Mouse (Mus musculus) MEL (cell line): Measurements from ENCODE around the gene Alppl2. TPM values are rescaled to one million over a fixed set of nuclear protein-coding genes. Genes with fewer than 3 reads are reported as not detected.
A peak's percentile ranks its signal among the peaks of the same experiment; 100 is the strongest.

Source experiments
- DNase-seq: peaks from one replicate; pipeline ENCODE4 v3.0.0; 2011; ENCODE audit warnings: low read depth, low spot score
- H3K27ac ChIP-seq: 2 replicates; pipeline ENCODE4 v1.5.1; 2012; ENCODE audit warnings: low read depth, mild to moderate bottlenecking, control low read depth, low read length, moderate library complexity; ENCODE audit not compliant: control insufficient read depth
- H3K27me3 ChIP-seq, 2 experiments: fragments of 150-350 bp in 1 of 2; sonication (generic) in 1 of 2; 2 replicates each; pipeline ENCODE4 v1.6.1; 2012; ENCODE audit warnings: low read length in 2 of 2, mild to moderate bottlenecking in 2 of 2, improper control_type of control experiment in 1 of 2, moderate library complexity in 1 of 2; ENCODE audit not compliant: insufficient read depth in 2 of 2, control insufficient read depth in 1 of 2
- H3K36me3 ChIP-seq, 2 experiments: 2 replicates each; pipeline ENCODE4 v1.6.1; 2012 to 2014; ENCODE audit warnings: low read length in 2 of 2, improper control_type of control experiment in 1 of 2, inconsistent platforms in 1 of 2, mild to moderate bottlenecking in 1 of 2; ENCODE audit not compliant: insufficient read depth in 2 of 2, control insufficient read depth in 1 of 2
- H3K4me1 ChIP-seq, 2 experiments: fragments of 150-350 bp in 1 of 2; sonication (generic) in 1 of 2; 2 replicates each; pipeline ENCODE4 v1.6.1; 2012; ENCODE audit warnings: low read length in 2 of 2, improper control_type of control experiment in 1 of 2, mild to moderate bottlenecking in 1 of 2; ENCODE audit not compliant: insufficient read depth in 2 of 2, control insufficient read depth in 1 of 2
- H3K4me3 ChIP-seq, 2 experiments: fragments of 150-350 bp in 1 of 2; sonication (generic) in 1 of 2; 2 replicates each; pipeline ENCODE4 v1.5.1; 2012; ENCODE audit warnings: low read depth in 2 of 2, low read length in 2 of 2, mild to moderate bottlenecking in 2 of 2, moderate library complexity in 2 of 2, control low read depth in 1 of 2, improper control_type of control experiment in 1 of 2; ENCODE audit not compliant: control insufficient read depth in 1 of 2, insufficient read depth in 1 of 2
- H3K79me2 ChIP-seq: 2 replicates; pipeline ENCODE4 v1.6.1; 2012; ENCODE audit warnings: mild to moderate bottlenecking, low read length, moderate library complexity; ENCODE audit not compliant: control insufficient read depth, poor library complexity, insufficient read depth
- H3K9ac ChIP-seq: 2 replicates; pipeline ENCODE4 v1.6.1; 2012; ENCODE audit warnings: low read depth, mild to moderate bottlenecking, control low read depth, low read length, moderate library complexity; ENCODE audit not compliant: control insufficient read depth, poor library complexity, severe bottlenecking
- H3K9me3 ChIP-seq: fragments of 150-350 bp; sonication (generic); replicated peaks from 2 replicates; pipeline ENCODE4 v1.6.1; 2012; ENCODE audit warnings: mild to moderate bottlenecking, low read length, improper control_type of control experiment, moderate library complexity; ENCODE audit not compliant: insufficient read depth
- CHD1 ChIP-seq: IDR thresholded peaks from 2 replicates; pipeline ENCODE4 v1.6.1; 2012; ENCODE audit warnings: low read depth, mild to moderate bottlenecking, inconsistent platforms, low read length, improper control_type of control experiment
- ELF1 ChIP-seq: IDR thresholded peaks from 2 replicates; pipeline ENCODE4 v1.6.1; 2014; ENCODE audit warnings: low read depth, mild to moderate bottlenecking, inconsistent platforms, low read length, improper control_type of control experiment, moderate library complexity
- EP300 ChIP-seq, 2 experiments: IDR thresholded peaks; 2 replicates each; pipeline ENCODE4 v1.6.1; 2011; ENCODE audit warnings: improper control_type of control experiment in 2 of 2, low read length in 2 of 2, low read depth in 1 of 2, mild to moderate bottlenecking in 1 of 2
- GABPA ChIP-seq: IDR thresholded peaks from 2 replicates; pipeline ENCODE4 v1.6.1; 2012; ENCODE audit warnings: low read depth, mild to moderate bottlenecking, inconsistent platforms, low read length, improper control_type of control experiment, moderate library complexity
- HCFC1 ChIP-seq: IDR thresholded peaks from 2 replicates; pipeline ENCODE4 v1.6.1; 2012; ENCODE audit warnings: low read depth, mild to moderate bottlenecking, inconsistent platforms, low read length, improper control_type of control experiment, moderate library complexity
- JUND ChIP-seq: IDR thresholded peaks from 2 replicates; pipeline ENCODE4 v1.6.1; 2011; ENCODE audit warnings: low read depth, mild to moderate bottlenecking, improper control_type of control experiment, low read length
- MXI1 ChIP-seq: IDR thresholded peaks from 2 replicates; pipeline ENCODE4 v1.6.1; 2011; ENCODE audit warnings: mild to moderate bottlenecking, low read depth, low read length, improper control_type of control experiment
- MYC ChIP-seq: IDR thresholded peaks from 2 replicates; pipeline ENCODE4 v1.6.1; 2011; ENCODE audit warnings: low read depth, mild to moderate bottlenecking, low read length, improper control_type of control experiment, moderate library complexity
- NRF1 ChIP-seq: IDR thresholded peaks from 2 replicates; pipeline ENCODE4 v1.6.1; 2014; ENCODE audit warnings: low read depth, mild to moderate bottlenecking, inconsistent platforms, low read length, improper control_type of control experiment, moderate library complexity; ENCODE audit not compliant: poor library complexity, insufficient read depth, severe bottlenecking
- POLR2AphosphoS5 ChIP-seq: IDR thresholded peaks from 2 replicates; pipeline ENCODE4 v1.6.1; 2012; ENCODE audit warnings: low read depth, borderline replicate concordance, mild to moderate bottlenecking, inconsistent platforms, low read length, moderate library complexity, mixed read lengths
- UBTF ChIP-seq: IDR thresholded peaks from 2 replicates; pipeline ENCODE4 v1.6.1; 2012; ENCODE audit warnings: low read depth, mild to moderate bottlenecking, inconsistent platforms, low read length, improper control_type of control experiment, moderate library complexity, borderline replicate concordance; ENCODE audit not compliant: insufficient read depth
- USF1 ChIP-seq: IDR thresholded peaks from 2 replicates; pipeline ENCODE4 v1.6.1; 2014; ENCODE audit warnings: low read depth, mild to moderate bottlenecking, inconsistent platforms, low read length, improper control_type of control experiment, moderate library complexity
- USF2 ChIP-seq, 2 experiments: IDR thresholded peaks; 2 replicates each; pipeline ENCODE4 v1.6.1; 2011 to 2012; ENCODE audit warnings: improper control_type of control experiment in 2 of 2, low read length in 2 of 2, borderline replicate concordance in 1 of 2, inconsistent platforms in 1 of 2, low read depth in 1 of 2, mild to moderate bottlenecking in 1 of 2; ENCODE audit not compliant: insufficient read depth in 1 of 2
- ZNF384 ChIP-seq: IDR thresholded peaks from 2 replicates; pipeline ENCODE4 v1.6.1; 2012; ENCODE audit warnings: low read depth, mild to moderate bottlenecking, inconsistent platforms, low read length, improper control_type of control experiment
- polyA plus RNA-seq, 2 experiments: library from polyadenylated mRNA; stranded (reverse) in 1 of 2; unstranded in 1 of 2; fragments of >175 nt in 1 of 2; fragments of >200 nt in 1 of 2; gene quantifications; 2 replicates each; pipeline versions ENCODE4 v1.2.1 to v1.2.4; 2012; ENCODE audit warnings: low replicate concordance in 2 of 2, low read depth in 1 of 2; ENCODE audit not compliant: insufficient read length in 2 of 2, insufficient read depth in 1 of 2, missing spikeins in 1 of 2
- total RNA-seq: library from RNA; depleted of rRNA; stranded (reverse); fragments of 300-350 nt; gene quantifications from 2 replicates; pipeline ENCODE4 v1.2.3, GENCODE M21; 2012

Alppl2 gene
- total and polyA plus RNA-seq, 3 experiments, result not detected

DNA sequence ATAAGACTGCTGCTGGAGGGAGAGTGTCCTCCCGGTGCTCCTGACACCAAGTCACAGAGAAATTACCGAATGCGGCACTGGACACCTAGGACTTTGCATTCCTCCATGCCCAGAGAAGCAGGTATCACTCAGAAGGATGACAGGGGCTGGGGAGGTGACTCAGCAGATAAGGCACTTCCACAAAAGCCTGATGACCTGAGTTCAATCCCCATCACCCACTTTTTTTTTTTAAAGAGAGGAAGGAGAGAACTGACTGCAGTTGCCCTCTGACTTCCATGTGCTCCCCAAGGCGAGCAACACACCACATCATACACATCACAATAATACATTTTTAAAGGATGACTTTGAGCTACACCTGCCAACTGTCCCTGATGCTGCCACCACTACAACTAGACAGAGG lies 32.7 kb downstream of the Alppl2 start:
- TF ChIP-seq EP300 (IDR thresholded peaks at IDR 0.05; ENCODE audit: low read depth in 1 of 2, low read length in 2 of 2) (peak in 1 of 2 experiments; percentile 47; a peak in 1 of 4 replicates), POLR2AphosphoS5 (no peak), ZNF384 (peak; percentile 84), ELF1 (no peak)
- H3K4me3 ChIP-seq, result no peak overlapping the region
- H3K9me3 ChIP-seq, result no peaks in the 10 kb centered on the region
- H3K9ac ChIP-seq, result no peak overlapping the region
- H3K36me3 ChIP-seq, result peaks cover 0 to 26% of the 10 kb centered on the region in 2 experiments; a peak in 2 of 4 replicates
- DNase-seq, result peak; percentile 52
- H3K4me1 ChIP-seq, result peaks cover 9 to 29% of the 10 kb centered on the region in 2 experiments
- no peaks in the 10 kb centered on the region for H3K27me3 ChIP-seq
- no peak overlapping the region; the same call in 1 of the 2 replicates for H3K27ac ChIP-seq
- H3K79me2 ChIP-seq, result no peaks in the 10 kb centered on the region

DNA sequence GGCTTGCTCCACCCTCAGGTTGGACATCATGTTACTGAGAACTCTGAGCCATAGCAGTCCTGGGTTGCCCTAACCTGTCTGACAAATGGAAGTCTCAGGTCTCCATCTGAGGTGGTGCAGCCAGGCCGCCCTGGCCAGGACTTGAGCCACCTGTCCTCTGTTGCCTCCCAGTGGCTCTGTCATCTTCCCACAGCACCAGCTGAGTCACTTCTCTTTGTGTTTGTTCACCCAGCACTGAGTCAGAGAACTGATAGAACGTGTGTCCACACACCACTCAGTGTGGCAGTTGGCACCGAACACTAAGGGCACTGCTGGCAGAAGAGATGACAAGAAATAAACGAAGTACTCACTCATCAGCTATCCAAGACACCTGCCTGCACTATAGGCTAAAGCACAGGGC lies 38.4 kb downstream of the Alppl2 start:
- Histone ChIP-seq H3K79me2 (no peaks in the 10 kb centered on the region), H3K9me3 (no peaks in the 10 kb centered on the region), H3K4me3 (no peak overlapping the region), H3K36me3 (no peaks in the 10 kb centered on the region), H3K27ac (no peak overlapping the region), H3K27me3 (no peaks in the 10 kb centered on the region), H3K4me1 (no peaks in the 10 kb centered on the region), H3K9ac (no peak overlapping the region)
- no peak for DNase-seq
- TF ChIP-seq UBTF (no peak), MYC (no peak), JUND (no peak), HCFC1 (no peak), EP300 (IDR thresholded peaks at IDR 0.05; ENCODE audit: low read depth in 1 of 2, low read length in 2 of 2) (no peak), NRF1 (no peak), USF2 (IDR thresholded peaks at IDR 0.05; ENCODE audit: borderline replicate concordance in 1 of 2, insufficient read depth in 1 of 2, low read depth in 1 of 2, low read length in 2 of 2) (no peak), GABPA (no peak), USF1 (no peak)
- TF ChIP-seq, all 39 proteins: peak for 0

DNA sequence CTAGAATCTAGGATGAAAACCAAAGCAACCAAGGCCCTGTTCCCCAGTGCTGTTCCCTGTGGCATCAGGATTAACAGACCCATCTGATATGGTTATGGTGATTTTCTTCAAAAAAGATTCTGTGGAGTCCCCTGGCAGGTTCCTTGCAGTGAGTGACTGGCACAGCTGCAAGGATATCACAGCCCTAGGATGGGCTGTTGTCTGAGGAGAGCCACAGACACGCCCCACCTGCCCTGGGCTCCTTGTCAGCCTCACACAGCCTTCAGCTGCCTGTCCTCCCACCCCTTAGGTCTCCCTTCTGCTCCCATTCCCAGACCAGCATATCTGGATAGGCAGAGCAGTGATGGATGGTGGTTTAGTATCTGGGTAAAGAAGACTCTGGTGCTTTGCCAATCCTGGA lies 39.0 kb downstream of the Alppl2 start:
- no peak for TF ChIP-seq CHD1
- no peak for TF ChIP-seq MXI1
- Histone ChIP-seq H3K27me3 (no peaks in the 10 kb centered on the region), H3K9ac (no peak overlapping the region), H3K9me3 (no peaks in the 10 kb centered on the region), H3K27ac (no peak overlapping the region), H3K4me3 (no peak overlapping the region), H3K36me3 (no peaks in the 10 kb centered on the region), H3K79me2 (no peaks in the 10 kb centered on the region), H3K4me1 (no peaks in the 10 kb centered on the region)
- DNase-seq, result no peak
